Mouse (Mus musculus): ENCODE measurements around the gene Rgs11. TPM values are rescaled to one million over a fixed set of nuclear protein-coding genes. Genes with fewer than 3 reads are reported as not detected.
A peak's percentile ranks its signal among the peaks of the same experiment; 100 is the strongest.

Rgs11 gene
- polyA plus RNA-seq, 1 experiment, result 90.4 TPM

DNA sequence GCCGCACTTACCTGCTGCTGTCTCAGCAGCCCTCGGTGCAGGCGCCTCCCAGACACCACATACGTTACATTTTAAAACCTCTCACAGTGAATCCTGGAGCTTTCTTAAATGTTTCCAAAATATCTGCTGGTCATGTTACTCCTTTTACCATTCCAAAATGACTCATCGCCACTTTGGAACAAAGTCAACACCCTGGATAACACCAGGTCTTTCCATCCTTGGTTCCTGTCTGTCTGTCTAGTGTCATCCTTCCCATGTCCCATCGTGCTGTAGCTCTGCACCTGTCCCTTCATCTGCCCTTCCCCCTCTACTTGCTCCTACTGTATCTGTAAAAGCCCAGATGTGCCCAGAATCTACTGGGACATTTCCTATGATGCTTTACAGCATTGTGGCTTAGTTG lies 38.2 kb downstream of the Rgs11 start:
- Histone ChIP-seq H3K27ac (ENCODE audit: insufficient read depth, low read length) (no peak overlapping the region), H3K4me1 (ENCODE audit: control insufficient read depth, insufficient read depth, low read length) (peaks cover 2% of the 10 kb centered on the region; the same call in 1 of the 2 replicates), H3K4me3 (ENCODE audit: insufficient read depth, low read length) (no peak overlapping the region)
- TF ChIP-seq CTCF (IDR thresholded peaks at IDR 0.05; ENCODE audit: extremely low read depth, insufficient read depth, low read length), result no peak
- TF ChIP-seq POLR2A (IDR thresholded peaks at IDR 0.05; ENCODE audit: extremely low read depth, insufficient read depth, low read length), result no peak

DNA sequence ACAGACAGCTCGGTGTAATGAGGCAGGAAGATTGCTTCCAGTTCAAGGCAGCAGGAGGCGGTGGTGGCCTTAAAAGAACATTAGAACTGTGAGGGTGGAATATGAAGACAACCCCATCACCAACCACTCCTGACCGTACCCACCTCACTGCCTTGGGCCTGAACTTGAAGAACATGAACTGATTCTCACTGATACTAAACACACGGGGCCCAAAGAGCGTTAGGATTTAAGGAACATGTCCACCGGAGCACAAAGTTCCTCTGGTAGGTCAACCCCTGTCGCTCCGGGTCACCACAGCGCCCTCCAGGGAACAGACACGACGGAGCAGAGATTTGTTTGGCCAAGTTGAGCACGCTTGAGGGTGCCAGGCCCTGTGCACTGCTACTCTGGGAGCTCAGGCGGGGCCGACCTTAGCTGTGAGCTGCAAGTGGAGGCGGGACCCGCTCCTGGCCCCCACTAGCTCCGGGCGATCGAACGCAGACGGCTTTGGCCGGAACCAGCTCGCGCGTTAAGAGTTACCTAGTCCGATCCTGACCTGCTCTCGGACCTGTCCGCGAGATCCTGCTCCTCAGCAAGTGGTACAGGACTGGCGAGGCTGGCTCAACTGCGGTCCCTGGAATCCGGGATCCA lies 40.8 kb downstream of the Rgs11 start:
- Histone ChIP-seq H3K4me1 (ENCODE audit: control insufficient read depth, insufficient read depth, low read length) (peaks cover 2% of the 10 kb centered on the region; the same call in 1 of the 2 replicates), H3K4me3 (ENCODE audit: insufficient read depth, low read length) (peak overlapping the region; percentile 77)
- no peak for TF ChIP-seq POLR2A (IDR thresholded peaks at IDR 0.05; ENCODE audit: extremely low read depth, insufficient read depth, low read length)
- TF ChIP-seq CTCF (IDR thresholded peaks at IDR 0.05; ENCODE audit: extremely low read depth, insufficient read depth, low read length), result 0 out of 2 replicates have a peak, but pooled peaks have one; percentile 10

DNA sequence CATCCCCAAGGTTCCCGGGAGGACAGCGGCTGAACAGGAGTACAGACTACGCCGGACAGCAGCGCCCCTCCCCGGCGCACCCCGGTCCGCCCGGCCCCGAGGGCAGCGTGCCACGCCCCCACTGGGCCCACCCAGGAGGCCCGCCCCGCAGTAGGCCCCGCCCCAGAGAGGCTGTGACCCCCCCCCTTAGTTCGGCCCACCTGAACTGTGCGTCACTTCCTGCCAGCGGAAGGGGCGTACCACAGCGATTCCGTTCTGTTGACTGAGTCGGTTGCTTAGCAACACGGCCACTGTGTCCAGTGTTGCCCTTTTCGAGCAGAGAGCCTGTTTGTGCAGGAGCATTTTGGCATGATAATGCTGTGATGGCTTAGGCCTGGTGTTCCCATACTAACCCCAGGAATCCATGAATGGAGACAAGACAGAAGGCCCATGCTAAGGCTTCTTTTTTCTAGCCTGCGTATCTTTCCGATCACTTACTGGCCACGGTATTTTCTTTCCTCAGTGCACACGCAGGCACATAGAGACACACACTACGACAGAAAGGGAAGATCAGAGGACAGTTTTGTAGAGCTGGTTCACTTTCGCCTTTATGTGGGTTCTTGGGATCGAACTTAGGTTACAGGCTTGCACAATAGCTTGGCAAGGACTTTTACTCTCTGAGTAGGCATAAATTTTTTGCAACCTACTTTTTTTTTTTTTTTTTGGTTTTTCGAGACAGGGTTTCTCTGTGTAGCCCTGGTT lies 41.5 kb downstream of the Rgs11 start, which contains the start of gene Fam234a:
TSS of gene Fam234a (minus strand) at position 142 of the 741 bp plus-strand sequence.
- TF ChIP-seq CTCF (IDR thresholded peaks at IDR 0.05; ENCODE audit: extremely low read depth, insufficient read depth, low read length), result no peak
- TF ChIP-seq POLR2A (IDR thresholded peaks at IDR 0.05; ENCODE audit: extremely low read depth, insufficient read depth, low read length), result peak; percentile 85
- H3K4me1 ChIP-seq (ENCODE audit: control insufficient read depth, insufficient read depth, low read length), result peaks cover 2% of the 10 kb centered on the region; the same call in 1 of the 2 replicates

More for the DNA sequence above, 40.8 kb downstream of the Rgs11 start:
- peak overlapping the region; percentile 12; the same call in 1 of the 2 replicates for H3K27ac ChIP-seq (ENCODE audit: insufficient read depth, low read length)

DNA sequence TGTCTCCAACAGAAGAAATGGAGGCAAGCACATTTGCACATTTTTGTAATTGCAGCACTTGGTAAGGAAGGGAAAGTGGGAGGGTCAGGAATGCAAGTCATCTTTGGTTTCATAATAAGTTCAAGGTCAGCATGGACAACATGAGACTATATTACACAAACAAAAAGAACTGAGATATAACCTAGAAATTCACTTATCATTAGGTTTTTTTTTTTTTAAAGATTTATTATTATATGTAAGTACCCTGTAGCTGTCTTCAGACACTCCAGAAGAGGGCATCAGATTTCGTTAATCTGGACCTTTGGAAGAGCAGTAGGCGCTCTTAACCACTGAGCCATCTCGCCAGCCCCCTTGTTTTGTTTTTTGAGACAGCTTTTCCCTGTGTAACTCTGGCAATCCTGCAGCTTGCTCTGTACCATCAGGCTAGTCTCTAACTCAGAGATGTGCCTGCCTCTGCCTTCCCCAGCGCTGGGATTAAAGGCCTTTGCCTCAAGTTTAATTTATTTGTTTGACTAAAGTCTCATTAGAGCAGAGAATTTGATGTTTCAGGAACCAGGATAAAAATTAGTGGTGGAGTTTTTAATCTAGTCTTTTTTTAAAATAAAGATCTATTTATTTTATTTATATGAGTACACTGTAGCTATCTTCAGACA lies 49.3 kb downstream of the Rgs11 start:
- TF ChIP-seq POLR2A (IDR thresholded peaks at IDR 0.05; ENCODE audit: extremely low read depth, insufficient read depth, low read length), result no peak
- TF ChIP-seq CTCF (IDR thresholded peaks at IDR 0.05; ENCODE audit: extremely low read depth, insufficient read depth, low read length), result no peak

More for the DNA sequence above, 41.5 kb downstream of the Rgs11 start, which contains the start of gene Fam234a:
- H3K27ac ChIP-seq (ENCODE audit: insufficient read depth, low read length), result peak within 1 kb of the TSS; percentile 12; the same call in 1 of the 2 replicates
- peak within 1 kb of the TSS; percentile 77 for H3K4me3 ChIP-seq (ENCODE audit: insufficient read depth, low read length)

DNA sequence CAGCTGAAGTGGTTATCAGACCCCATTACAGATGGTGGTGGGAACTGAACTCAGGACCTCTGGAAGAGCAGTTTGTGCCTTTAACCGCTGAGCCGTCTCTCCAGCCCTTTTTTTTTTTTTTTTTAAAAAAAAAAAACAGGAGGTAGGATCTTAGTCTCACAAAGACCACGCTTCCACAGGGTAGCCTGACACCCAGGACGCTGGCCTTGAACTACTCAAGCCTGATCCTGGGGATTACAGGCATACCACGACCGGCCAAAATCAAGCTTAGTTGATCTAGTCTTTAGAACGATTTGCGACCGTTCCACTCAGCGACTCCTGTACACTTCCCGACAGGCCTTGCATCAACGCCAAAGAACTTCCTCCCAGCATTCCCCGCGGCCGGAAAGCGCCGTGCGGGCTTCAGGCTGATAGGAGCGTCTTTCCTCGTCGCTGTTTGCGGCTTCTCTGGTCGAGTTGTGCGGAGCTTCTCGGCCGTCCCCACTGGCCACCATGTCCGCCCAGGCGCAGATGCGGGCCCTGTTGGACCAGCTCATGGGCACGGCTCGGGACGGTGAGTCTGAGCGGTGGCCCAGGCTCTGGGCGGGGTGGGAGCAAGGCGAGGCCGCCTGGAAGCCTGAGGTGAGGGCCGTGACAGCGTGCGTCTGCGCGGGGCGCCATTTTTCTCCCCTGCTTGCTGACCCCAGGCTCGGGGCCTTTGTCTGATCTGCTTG lies 49.9 kb downstream of the Rgs11 start, which contains the start of gene Luc7l:
TSS of gene Luc7l (plus strand) at position 358 of the 713 bp plus-strand sequence.
- peak; percentile 97 for TF ChIP-seq POLR2A (IDR thresholded peaks at IDR 0.05; ENCODE audit: extremely low read depth, insufficient read depth, low read length)
- TF ChIP-seq CTCF (IDR thresholded peaks at IDR 0.05; ENCODE audit: extremely low read depth, insufficient read depth, low read length), result no peak
- peak within 1 kb of the TSS; percentile 64 for H3K4me3 ChIP-seq (ENCODE audit: insufficient read depth, low read length)
- peak within 1 kb of the TSS; percentile 94 for H3K27ac ChIP-seq (ENCODE audit: insufficient read depth, low read length)
- no peaks in the 10 kb centered on the region; the same call in 1 of the 2 replicates for H3K4me1 ChIP-seq (ENCODE audit: control insufficient read depth, insufficient read depth, low read length)

More for the DNA sequence above, 49.3 kb downstream of the Rgs11 start:
- H3K4me3 ChIP-seq (ENCODE audit: insufficient read depth, low read length), result peak overlapping the region; percentile 64; the same call in 1 of the 2 replicates
- no peak overlapping the region for H3K27ac ChIP-seq (ENCODE audit: insufficient read depth, low read length)
- H3K4me1 ChIP-seq (ENCODE audit: control insufficient read depth, insufficient read depth, low read length), result no peaks in the 10 kb centered on the region; the same call in 1 of the 2 replicates

DNA sequence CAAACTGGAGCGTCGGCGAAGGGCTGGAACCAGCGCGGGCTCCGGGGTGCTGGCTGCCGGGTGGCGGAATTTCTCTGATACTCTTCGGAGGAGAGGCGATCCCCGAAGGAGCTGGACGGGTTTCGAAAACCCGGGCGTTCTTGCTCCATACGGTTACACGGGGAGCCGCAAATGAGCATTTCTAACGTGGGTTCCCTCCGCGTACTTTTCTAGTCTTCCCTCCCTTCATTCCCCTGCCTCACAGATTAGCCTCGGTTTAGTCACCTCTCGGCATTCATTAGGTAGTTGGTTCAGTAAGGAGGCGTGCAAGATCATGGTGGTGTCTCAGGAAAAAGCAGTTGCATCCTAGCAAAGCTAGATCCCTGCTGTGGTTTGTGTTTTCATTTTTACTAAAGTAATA lies 50.6 kb downstream of the Rgs11 start:
- no peak for TF ChIP-seq CTCF (IDR thresholded peaks at IDR 0.05; ENCODE audit: extremely low read depth, insufficient read depth, low read length)
- no peak for TF ChIP-seq POLR2A (IDR thresholded peaks at IDR 0.05; ENCODE audit: extremely low read depth, insufficient read depth, low read length)
- Histone ChIP-seq H3K27ac (ENCODE audit: insufficient read depth, low read length) (peak overlapping the region; percentile 94; the same call in 1 of the 2 replicates), H3K4me3 (ENCODE audit: insufficient read depth, low read length) (peak overlapping the region; percentile 64), H3K4me1 (ENCODE audit: control insufficient read depth, insufficient read depth, low read length) (no peaks in the 10 kb centered on the region; the same call in 1 of the 2 replicates)

DNA sequence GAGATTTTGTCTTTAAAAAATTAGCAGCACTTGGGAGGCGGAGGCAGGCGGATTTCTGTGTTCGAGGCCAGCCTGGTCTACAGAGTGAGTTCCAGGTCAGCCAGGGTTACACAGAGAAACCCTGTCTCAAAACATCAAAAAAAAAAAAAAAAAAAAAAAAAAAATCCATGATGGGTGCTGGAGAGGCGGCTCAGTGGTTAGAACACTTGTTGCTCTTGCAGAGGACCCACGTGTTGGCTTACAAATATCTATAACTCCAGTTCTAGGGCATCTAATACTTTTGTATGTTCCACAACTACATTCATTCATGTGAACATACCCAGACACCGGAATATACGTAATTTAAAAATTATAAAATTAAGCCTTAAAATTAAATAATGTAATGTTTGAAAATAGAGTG lies 52.6 kb downstream of the Rgs11 start:
- H3K4me1 ChIP-seq (ENCODE audit: control insufficient read depth, insufficient read depth, low read length), result no peaks in the 10 kb centered on the region; the same call in 1 of the 2 replicates
- H3K27ac ChIP-seq (ENCODE audit: insufficient read depth, low read length), result no peak overlapping the region
- TF ChIP-seq CTCF (IDR thresholded peaks at IDR 0.05; ENCODE audit: extremely low read depth, insufficient read depth, low read length), result no peak
- TF ChIP-seq POLR2A (IDR thresholded peaks at IDR 0.05; ENCODE audit: extremely low read depth, insufficient read depth, low read length), result no peak
- H3K4me3 ChIP-seq (ENCODE audit: insufficient read depth, low read length), result no peak overlapping the region

Other genes with a start within 250 kb of the Rgs11 start
- gene Capn15, start 217.2 kb upstream of the Rgs11 start, polyA plus RNA-seq (2012; rRNA removed), result 45.8 and 48.0 TPM in 2 replicates
- gene Rab11fip3, start 133.4 kb upstream of the Rgs11 start, polyA plus RNA-seq (2012; rRNA removed), result 88.5 and 94.2 TPM in 2 replicates
- gene Decr2, start 112.6 kb upstream of the Rgs11 start, polyA plus RNA-seq (2012; rRNA removed), result 43.5 and 49.8 TPM in 2 replicates
- gene Nme4, start 107.3 kb upstream of the Rgs11 start, polyA plus RNA-seq (2012; rRNA removed), result 11.5 and 11.8 TPM in 2 replicates
- gene Tmem8, start 89.7 kb upstream of the Rgs11 start, polyA plus RNA-seq (2012; rRNA removed), result 27.4 and 31.6 TPM in 2 replicates
- gene Mrpl28, start 79.5 kb upstream of the Rgs11 start, polyA plus RNA-seq (2012; rRNA removed), result 96.3 and 101 TPM in 2 replicates
- 15.4 and 16.0 TPM in 2 replicates for gene Axin1, start 64.3 kb upstream of the Rgs11 start, polyA plus RNA-seq (2012; rRNA removed)
- gene Pdia2, start 3.9 kb upstream of the Rgs11 start, polyA plus RNA-seq (2012; rRNA removed), result 0.30 and 0.33 TPM in 2 replicates
- 163 and 175 TPM in 2 replicates for gene Arhgdig, start 4.8 kb downstream of the Rgs11 start, polyA plus RNA-seq (2012; rRNA removed)
- gene Fam234a, start 41.3 kb downstream of the Rgs11 start, polyA plus RNA-seq (2012; rRNA removed), result 22.2 and 24.3 TPM in 2 replicates
- gene Luc7l, start 49.9 kb downstream of the Rgs11 start, polyA plus RNA-seq (2012; rRNA removed), result 64.8 and 68.3 TPM in 2 replicates
- gene Neurl1b, start 211.9 kb downstream of the Rgs11 start, polyA plus RNA-seq (2012; rRNA removed), result 53.4 and 56.8 TPM in 2 replicates